Mouse (Mus musculus) retina, embryonic 14.5 days (tissue): ENCODE results near the gene Nceh1.

Source experiments
- DNase-seq: peaks from one replicate; pipeline ENCODE4 v3.0.0-alpha.2; 2015; ENCODE audit warnings: low spot score

Nceh1 gene

DNA sequence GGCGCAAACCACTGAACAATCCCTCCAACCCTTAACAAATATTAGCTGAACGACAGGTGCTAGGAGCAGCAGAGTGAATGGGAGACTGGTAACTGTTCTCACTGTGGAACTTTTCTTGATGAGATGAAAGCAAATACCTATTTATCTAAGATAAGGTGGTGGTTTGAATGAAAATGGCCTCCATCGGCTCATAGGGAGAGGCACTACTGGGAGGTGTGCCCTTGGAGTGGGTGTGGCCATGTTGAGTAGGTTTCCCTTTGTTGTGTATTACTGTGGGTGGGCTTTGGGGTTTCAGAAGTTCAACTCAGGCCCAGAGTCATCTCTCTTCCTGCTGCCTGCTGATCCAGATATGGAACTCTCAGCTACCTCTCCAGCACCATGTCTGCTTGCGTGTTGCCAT lies 8.1 kb downstream of the Nceh1 start:
- DNase-seq, result no peak

GRCm38 (mm10) chr3:27191856-27192255 lies 9.1 kb downstream of the Nceh1 start:
- no peak for DNase-seq

DNA sequence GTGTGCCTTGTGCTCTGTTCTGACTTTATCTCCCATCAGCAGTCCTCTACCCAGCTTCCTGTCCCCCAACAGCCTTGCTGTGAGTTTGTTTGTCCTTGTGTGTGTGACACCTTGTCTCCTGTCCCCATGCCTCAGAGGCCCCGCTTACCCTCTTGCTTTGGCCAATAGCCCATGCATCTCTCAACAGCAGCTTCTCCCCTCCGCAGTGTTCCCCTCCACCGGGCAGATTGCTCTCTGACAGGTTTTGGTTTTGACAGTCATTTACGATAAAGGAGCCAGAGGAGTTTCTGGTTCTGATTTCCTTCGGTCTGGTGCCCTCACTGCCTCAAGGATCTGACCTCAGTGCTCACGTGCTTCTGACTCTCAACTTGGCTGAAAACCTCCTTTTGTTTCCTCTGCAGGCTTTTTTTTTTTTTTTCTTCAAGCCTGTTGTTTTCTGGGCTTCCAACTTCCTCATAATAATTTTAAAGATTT lies 11.1 kb downstream of the Nceh1 start:
- no peak for DNase-seq

- DNase-seq, result no peak
These were observed 12.4 kb downstream of the Nceh1 start for GRCm38 (mm10) chr3:27195153-27195552.

- no peak for DNase-seq
These were observed 12.9 kb downstream of the Nceh1 start for GRCm38 (mm10) chr3:27195573-27196227.

DNA sequence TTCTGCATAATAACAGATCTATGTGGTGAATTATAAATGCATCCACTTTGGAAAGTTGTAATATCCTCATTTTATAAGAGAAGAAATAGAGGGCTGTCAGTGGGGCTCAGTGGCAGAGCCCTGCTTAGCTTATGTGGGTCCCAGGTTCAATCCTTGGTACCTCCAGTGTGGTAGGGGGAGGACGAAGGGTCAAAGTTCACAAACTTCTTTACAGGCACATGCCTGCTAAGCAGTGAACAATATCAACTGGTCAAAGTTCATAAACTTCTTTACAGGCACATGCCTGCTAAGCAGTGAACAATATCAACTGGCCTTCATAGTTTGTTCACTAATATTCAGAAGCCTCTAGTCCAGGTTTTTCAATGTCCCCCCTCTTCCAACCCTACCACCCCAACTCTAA lies 13.8 kb downstream of the Nceh1 start:
- no peak for DNase-seq

DNA sequence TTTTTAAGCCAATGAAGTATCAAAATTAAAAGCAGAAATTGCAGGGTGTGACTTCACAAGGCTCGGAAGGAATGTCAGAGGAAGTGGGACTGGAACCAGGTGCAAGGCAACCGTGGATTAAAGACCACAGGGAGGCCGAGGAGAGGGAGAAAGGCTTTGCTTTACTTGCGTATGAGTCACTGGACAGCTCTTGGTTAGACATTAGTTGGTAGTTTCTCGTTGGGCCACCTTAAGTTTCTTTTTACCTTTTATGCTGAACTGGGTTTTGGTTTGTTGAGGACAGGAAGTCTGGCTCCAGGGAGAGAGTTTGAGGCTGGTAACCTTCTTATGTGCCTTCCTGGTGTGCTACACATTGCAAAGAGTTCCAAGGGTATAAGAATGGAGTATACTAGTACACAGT lies 15.1 kb downstream of the Nceh1 start:
- no peak for DNase-seq

DNA sequence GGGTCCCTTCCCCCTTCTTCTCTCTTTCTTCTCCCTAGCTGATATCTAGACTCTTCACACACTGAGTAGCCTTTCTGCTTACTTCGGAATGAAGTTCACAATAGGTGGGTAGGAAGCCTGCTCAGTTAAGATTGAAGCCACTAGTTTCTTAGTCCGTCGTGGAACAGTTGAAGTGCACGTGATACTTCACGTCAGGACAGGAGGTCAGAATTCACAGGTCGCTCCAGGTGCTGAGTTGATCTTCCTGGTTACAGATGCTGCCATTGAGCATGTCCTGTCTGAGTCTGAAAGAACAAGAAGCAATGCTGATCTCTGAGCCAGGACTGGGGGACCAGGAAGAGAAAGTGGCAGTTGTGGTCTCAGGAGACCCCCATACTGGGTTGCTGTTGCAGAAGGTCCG lies 16.4 kb downstream of the Nceh1 start:
- DNase-seq, result no peak

DNA sequence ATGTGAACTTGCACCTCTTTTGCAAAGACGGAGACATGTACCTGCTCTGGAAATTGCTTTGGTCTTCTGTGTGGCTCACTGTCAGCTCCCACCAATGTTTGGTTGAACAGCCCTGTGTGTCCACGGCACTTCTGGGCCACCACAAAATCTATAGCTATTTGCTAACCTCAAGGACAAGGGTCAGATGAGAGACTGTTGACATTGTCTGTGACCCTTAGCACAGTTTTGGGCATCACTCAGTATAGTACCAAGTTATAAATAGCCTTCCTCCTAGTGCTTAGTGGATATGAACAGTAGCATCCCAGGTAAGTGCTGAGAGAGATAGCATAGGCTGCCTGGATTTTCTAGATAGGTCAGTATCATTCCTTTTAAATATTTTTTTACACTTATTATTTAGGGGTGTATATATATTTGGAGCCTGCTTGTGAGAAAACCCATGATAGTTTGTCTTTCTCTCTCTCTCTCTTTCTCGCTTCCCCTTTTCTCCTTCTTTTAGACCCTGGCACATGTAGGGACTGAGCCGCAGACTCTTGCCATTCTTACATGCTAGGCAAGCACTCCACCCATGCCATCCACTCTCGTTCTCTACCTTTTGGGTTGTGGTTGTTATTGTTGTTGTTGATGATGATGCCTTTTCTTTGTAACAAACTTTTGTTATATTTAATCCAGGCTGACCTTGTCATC lies 19.1 kb downstream of the Nceh1 start:
- no peak for DNase-seq

- peak; percentile 61 for DNase-seq
These were observed 22.3 kb downstream of the Nceh1 start for GRCm38 (mm10) chr3:27205068-27205467.

DNA sequence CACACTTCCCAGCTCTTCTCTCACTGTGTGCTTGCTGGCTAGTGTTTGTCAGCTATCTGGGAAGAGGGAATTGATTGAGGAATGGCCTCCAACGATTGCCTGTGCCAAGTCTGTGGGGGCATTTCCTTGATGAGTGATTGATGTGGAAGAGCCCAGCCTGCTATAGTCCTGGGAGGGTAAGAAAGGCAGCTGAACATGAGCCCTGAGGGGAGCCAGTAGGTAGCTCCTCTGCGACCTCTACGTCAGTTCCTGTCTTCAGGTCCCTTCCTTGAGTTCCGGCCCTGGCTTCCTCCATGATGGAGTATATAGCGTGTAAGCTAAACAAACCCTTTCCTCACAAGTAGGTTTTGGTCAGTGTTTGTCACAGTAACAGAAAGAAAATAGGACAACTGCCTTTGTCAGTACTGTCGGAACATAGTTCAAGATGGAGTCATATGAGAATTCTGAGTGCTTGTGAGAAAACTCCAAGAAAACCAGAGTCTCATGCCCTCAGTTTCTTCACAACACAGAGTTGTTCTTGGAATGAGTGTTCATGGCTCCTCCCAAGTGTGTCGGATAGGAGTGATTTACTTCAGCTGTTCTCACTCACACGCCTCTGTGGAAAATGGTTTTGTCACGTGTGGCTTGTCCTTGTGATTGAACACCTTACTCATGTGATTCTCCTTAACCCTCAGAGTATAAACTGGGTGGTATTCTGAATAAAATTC lies 22.9 kb downstream of the Nceh1 start:
- peak; percentile 38 for DNase-seq

DNA sequence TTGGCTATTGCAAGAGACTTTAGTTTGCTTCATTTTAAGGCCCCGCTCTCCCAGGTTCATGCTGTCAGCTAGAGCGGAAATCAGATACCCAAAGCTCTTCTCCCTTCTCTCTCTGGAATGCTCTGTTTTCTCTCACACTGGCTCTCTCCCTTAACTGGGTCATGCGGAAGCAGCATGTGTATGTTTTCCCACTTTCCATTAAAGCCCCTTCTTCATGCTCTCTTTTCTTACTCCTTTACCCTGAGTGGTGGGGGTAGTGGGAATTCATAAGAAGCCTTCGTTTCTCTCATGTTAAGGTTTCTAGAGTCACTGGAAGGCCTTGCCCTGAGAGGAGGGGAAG lies 23.4 kb downstream of the Nceh1 start:
- DNase-seq, result no peak

GRCm38 (mm10) chr3:27206577-27206976 lies 23.8 kb downstream of the Nceh1 start:
- DNase-seq, result no peak

GRCm38 (mm10) chr3:27209707-27210106 lies 26.9 kb downstream of the Nceh1 start:
- no peak for DNase-seq

GRCm38 (mm10) chr3:27210271-27210670 lies 27.5 kb downstream of the Nceh1 start:
- peak; percentile 29 for DNase-seq

- no peak for DNase-seq
These were observed 31.5 kb downstream of the Nceh1 start for GRCm38 (mm10) chr3:27214016-27214816.

DNA sequence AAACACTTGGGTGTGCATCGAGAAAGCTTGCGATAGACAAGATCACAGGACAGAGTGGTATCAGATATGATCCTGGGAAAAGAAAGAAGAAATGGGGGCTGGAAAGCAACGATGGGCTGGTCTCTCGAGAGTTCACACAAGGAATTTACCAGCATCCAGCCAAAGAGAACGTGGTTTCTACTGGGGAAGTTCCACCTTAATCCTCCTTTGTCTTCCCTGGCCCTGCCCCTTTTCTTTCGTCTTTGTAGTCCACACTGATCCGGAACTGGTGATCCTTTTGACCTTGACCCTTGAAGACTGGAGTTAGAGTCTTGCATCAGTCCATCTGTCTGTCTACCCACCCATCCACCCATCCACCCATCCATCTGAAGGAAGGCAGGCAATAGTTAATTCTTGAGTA lies 34.6 kb downstream of the Nceh1 start:
- DNase-seq, result no peak

DNA sequence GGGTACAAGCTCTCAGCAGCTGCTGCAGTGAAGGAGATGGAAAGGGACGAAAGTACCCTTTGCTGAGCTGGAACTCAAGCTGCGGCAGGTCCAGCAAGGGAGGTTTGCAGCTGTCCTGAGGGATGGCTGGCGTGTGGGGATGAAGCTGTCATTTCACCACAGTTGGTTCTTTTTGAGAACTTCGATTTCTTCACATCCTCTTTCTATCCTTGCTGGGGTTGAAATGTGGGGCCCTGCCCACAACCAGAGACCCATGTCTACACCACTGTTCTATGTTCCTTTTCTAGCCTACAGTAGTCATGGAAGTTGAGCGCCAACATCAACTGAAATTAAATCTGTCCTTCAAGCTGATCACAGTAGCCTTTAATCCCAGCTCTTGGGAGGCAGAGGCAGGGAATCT lies 35.8 kb downstream of the Nceh1 start:
- DNase-seq, result no peak

- no peak for DNase-seq
These were observed 39.3 kb downstream of the Nceh1 start for GRCm38 (mm10) chr3:27222052-27222451.

GRCm38 (mm10) chr3:27222488-27222887 lies 39.7 kb downstream of the Nceh1 start:
- no peak for DNase-seq

- DNase-seq, result no peak
These were observed 45.1 kb downstream of the Nceh1 start for GRCm38 (mm10) chr3:27227629-27228453.
